Mouse (Mus musculus) CH12.LX (cell line): ENCODE data around the gene Hbq1b. TPM values are rescaled to one million over a fixed set of nuclear protein-coding genes. Genes with fewer than 3 reads are reported as not detected.
"Not testable (repeated sequence)": the region's sequence is repeated elsewhere in the genome, so short reads cannot be mapped to it uniquely, and the experiment has no call there.

Experiments used
- DNase-seq: peaks from one replicate; pipeline ENCODE4 v3.0.0-alpha.2; 2013; ENCODE audit errors: extremely low read depth
- H3K27ac ChIP-seq: 2 replicates; pipeline ENCODE4 v1.5.1; 2012; ENCODE audit warnings: low read depth, mild to moderate bottlenecking, control low read depth, moderate library complexity; ENCODE audit not compliant: insufficient read depth
- H3K27me3 ChIP-seq: replicated peaks from 2 replicates; pipeline ENCODE3; 2012; ENCODE audit warnings: inconsistent platforms
- H3K36me3 ChIP-seq, 2 experiments: replicated peaks in 1 of 2; 2 replicates each; pipeline versions ENCODE3 to v1.6.1; 2012; ENCODE audit warnings: inconsistent platforms in 1 of 2, low read length in 1 of 2, mild to moderate bottlenecking in 1 of 2, mixed read lengths in 1 of 2, moderate library complexity in 1 of 2; ENCODE audit not compliant: control insufficient read depth in 1 of 2, insufficient read depth in 1 of 2
- H3K4me1 ChIP-seq, 2 experiments: 2 replicates each; pipeline ENCODE4 v1.6.1; 2012; ENCODE audit warnings: inconsistent platforms in 1 of 2, moderate library complexity in 1 of 2; ENCODE audit not compliant: insufficient read depth in 2 of 2, control insufficient read depth in 1 of 2
- H3K4me2 ChIP-seq: 2 replicates; pipeline ENCODE4 v1.6.1; 2012; ENCODE audit warnings: low read depth, mild to moderate bottlenecking, control low read depth; ENCODE audit not compliant: poor library complexity, insufficient read depth, severe bottlenecking
- H3K4me3 ChIP-seq, 3 experiments: fragments of 150-350 bp in 1 of 3; sonication (generic) in 1 of 3; replicated peaks in 1 of 3; 2 replicates each; pipeline versions ENCODE3 to v1.5.1; 2011 to 2012; ENCODE audit warnings: low read depth in 2 of 3, low read length in 2 of 3, mild to moderate bottlenecking in 2 of 3, moderate library complexity in 2 of 3, control low read depth in 1 of 3, improper control_type of control experiment in 1 of 3, inconsistent platforms in 1 of 3, mixed read lengths in 1 of 3; ENCODE audit not compliant: poor library complexity in 1 of 3
- H3K79me2 ChIP-seq: replicated peaks from 2 replicates; pipeline ENCODE4 v1.6.1; 2012; ENCODE audit warnings: mild to moderate bottlenecking, moderate library complexity; ENCODE audit not compliant: control insufficient read depth, poor library complexity, insufficient read depth, severe bottlenecking; ENCODE audit errors: extremely low read depth
- H3K9ac ChIP-seq: 2 replicates; pipeline ENCODE4 v1.6.1; 2012; ENCODE audit warnings: low read depth, mild to moderate bottlenecking, control low read depth, moderate library complexity; ENCODE audit not compliant: insufficient read depth
- H3K9me3 ChIP-seq: replicated peaks from 2 replicates; pipeline ENCODE3; 2012; ENCODE audit warnings: low read length, inconsistent platforms, mixed read lengths
- CTCF ChIP-seq, 2 experiments: IDR thresholded peaks in 1 of 2; conservative IDR thresholded peaks in 1 of 2; 2 replicates each; pipeline ENCODE4 v1.5.1; 2011 to 2012; ENCODE audit warnings: low read depth in 2 of 2, low read length in 2 of 2, improper control_type of control experiment in 1 of 2, inconsistent platforms in 1 of 2, mild to moderate bottlenecking in 1 of 2, moderate library complexity in 1 of 2
- EP300 ChIP-seq: IDR thresholded peaks from 2 replicates; pipeline ENCODE4 v1.6.1; 2011; ENCODE audit warnings: low read length, improper control_type of control experiment
- GABPA ChIP-seq: IDR thresholded peaks from 2 replicates; pipeline ENCODE4 v1.6.1; 2012; ENCODE audit warnings: low read depth, low read length, improper control_type of control experiment, inconsistent platforms; ENCODE audit not compliant: insufficient replicate concordance
- HCFC1 ChIP-seq: IDR thresholded peaks from 2 replicates; pipeline ENCODE4 v1.6.1; 2012; ENCODE audit warnings: low read depth, mild to moderate bottlenecking, inconsistent platforms, low read length, improper control_type of control experiment
- MAFK ChIP-seq: IDR thresholded peaks from 2 replicates; pipeline ENCODE4 v1.6.1; 2011; ENCODE audit warnings: low read length, improper control_type of control experiment; ENCODE audit not compliant: insufficient replicate concordance
- MYC ChIP-seq: IDR thresholded peaks from 2 replicates; pipeline ENCODE4 v1.6.1; 2011; ENCODE audit warnings: low read depth, mild to moderate bottlenecking, improper control_type of control experiment, low read length
- NELFE ChIP-seq: IDR thresholded peaks from 2 replicates; pipeline ENCODE4 v1.6.1; 2011; ENCODE audit warnings: low read depth, low read length, improper control_type of control experiment
- NRF1 ChIP-seq: IDR thresholded peaks from 2 replicates; pipeline ENCODE4 v1.6.1; 2014; ENCODE audit warnings: low read depth, mild to moderate bottlenecking, inconsistent platforms, low read length, improper control_type of control experiment, moderate library complexity
- PAX5 ChIP-seq: IDR thresholded peaks from 2 replicates; pipeline ENCODE4 v1.6.1; 2012; ENCODE audit warnings: low read length, inconsistent platforms, mixed read lengths
- RAD21 ChIP-seq: IDR thresholded peaks from 2 replicates; pipeline ENCODE4 v1.6.1; 2011; ENCODE audit warnings: low read depth, mild to moderate bottlenecking, low read length, improper control_type of control experiment, moderate library complexity
- SMC3 ChIP-seq: IDR thresholded peaks from 2 replicates; pipeline ENCODE4 v1.6.1; 2011; ENCODE audit warnings: low read depth, low read length, improper control_type of control experiment
- TCF12 ChIP-seq: IDR thresholded peaks from 2 replicates; pipeline ENCODE4 v1.6.1; 2014; ENCODE audit warnings: low read depth, mild to moderate bottlenecking, inconsistent platforms, low read length, improper control_type of control experiment
- ZMIZ1 ChIP-seq: IDR thresholded peaks from 2 replicates; pipeline ENCODE4 v1.6.1; 2012; ENCODE audit warnings: low read depth, mild to moderate bottlenecking, inconsistent platforms, low read length, improper control_type of control experiment
- dilution Hi-C: fragments of 300-500 bp; cut with MboI; formaldehyde crosslinking; loops from 2 replicates; pipeline ENCODE4 v1.14.3; 2020; ENCODE audit warnings: low sequenced_read_pairs; ENCODE audit not compliant: extremely low pct_unique_long_range_greater_than_20kb, extremely low pct_ligation_motif_present
- in situ Hi-C: fragments of 300-500 bp; cut with MboI; formaldehyde crosslinking; loops from 3 replicates; pipeline ENCODE4 v1.14.3; 2019; ENCODE audit warnings: low sequenced_read_pairs, low pct_ligation_motif_present, low pct_unique_long_range_greater_than_20kb, mixed read lengths
- polyA plus RNA-seq: library from polyadenylated mRNA; unstranded; fragments of >175 nt; gene quantifications from 2 replicates; pipeline ENCODE4 v1.2.1, GENCODE M21; 2012; ENCODE audit warnings: low read depth; ENCODE audit not compliant: insufficient read length
- total RNA-seq, 2 experiments: library from RNA; depleted of rRNA; stranded (reverse); fragments of 300-350 nt in 1 of 2; fragments of >200 nt in 1 of 2; gene quantifications; 2 replicates each; pipeline ENCODE4 v1.2.3; 2012 to 2014

The Hbq1b gene
- total and polyA plus RNA-seq, 3 experiments = not detected

- H3K36me3 ChIP-seq = no peaks in the 10 kb centered on the region
- no peak overlapping the region for H3K4me2 ChIP-seq
- no peak overlapping the region for H3K27ac ChIP-seq
- peaks cover 5 to 6% of the 10 kb centered on the region in 2 experiments; a peak in 1 of 4 replicates for H3K4me1 ChIP-seq
- in situ Hi-C loops = no loop called here
- H3K4me3 ChIP-seq = no peak overlapping the region
- no peak overlapping the region for H3K9ac ChIP-seq
- TF ChIP-seq MYC (no peak), MAFK (no peak), HCFC1 (no peak), ZMIZ1 (no peak)
- no peak for DNase-seq
- no peaks in the 10 kb centered on the region for H3K79me2 ChIP-seq
- dilution Hi-C loops = no loop called here
- H3K9me3 ChIP-seq = no peaks in the 10 kb centered on the region
- H3K27me3 ChIP-seq = peaks cover 11% of the 10 kb centered on the region
Observed at GRCm38 (mm10) chr11:32297866-32298531, 11.2 kb downstream of the Hbq1b start.

GRCm38 (mm10) chr11:32298532-32298918, 11.8 kb downstream of the Hbq1b start:
- Histone ChIP-seq H3K9me3 (no peaks in the 10 kb centered on the region), H3K27me3 (peaks cover 14% of the 10 kb centered on the region), H3K27ac (no peak overlapping the region), H3K9ac (no peak overlapping the region), H3K4me3 (no peak overlapping the region), H3K79me2 (no peaks in the 10 kb centered on the region), H3K36me3 (no peaks in the 10 kb centered on the region), H3K4me2 (no peak overlapping the region), H3K4me1 (peaks cover 5 to 6% of the 10 kb centered on the region in 2 experiments; a peak in 1 of 4 replicates)
- in situ Hi-C loops = no loop called here
- DNase-seq = no peak
- dilution Hi-C loops = no loop called here
- TF ChIP-seq PAX5 (no peak), NELFE (no peak), EP300 (no peak), NRF1 (no peak), GABPA (no peak)

- H3K9ac ChIP-seq, dilution Hi-C loops, H3K4me3 ChIP-seq, H3K27ac ChIP-seq, H3K4me1 ChIP-seq, H3K9me3 ChIP-seq, H3K36me3 ChIP-seq, H3K79me2 ChIP-seq: not testable (repeated sequence)
- peak within 1 kb of the TSS; percentile 10; the same call in 1 of the 2 replicates for H3K4me2 ChIP-seq
- peaks cover 19% of the 10 kb centered on the region for H3K27me3 ChIP-seq
- peak; percentile 40 for DNase-seq
- TF ChIP-seq RAD21 = peak; percentile 18
- TF ChIP-seq SMC3 = peak; percentile 66
- peak; percentile 13; the same call in 1 of the 2 replicates for TF ChIP-seq TCF12
- peak; percentile 71 to 83 for TF ChIP-seq CTCF (conservative IDR thresholded peaks at IDR 0.05 in 1 of 2, IDR thresholded peaks at IDR 0.05 in 1 of 2; ENCODE audit: low read depth in 2 of 2, low read length in 2 of 2)
- in situ Hi-C loops = loop anchor here (10.0 to 25.0 kb wide), 2 partner anchors 115 to 313 kb away; no protein-coding TSS in a partner anchor
Observed at GRCm38 (mm10) chr11:32299865-32300264, 13.1 kb downstream of the Hbq1b start, which contains the start of gene Hbq1a. Gene Hbq1a (plus strand): TSS chr11:32300069.
